Mouse (Mus musculus) embryo, embryonic 9.5 days (tissue): ENCODE results near the gene Tmem56.

ENCODE experiments used
- DNase-seq: peaks from one replicate; pipeline ENCODE4 v3.0.0-alpha.2; 2017; ENCODE audit errors: extremely low spot score

Tmem56 gene

GRCm38 (mm10) chr3:121169092-121169942, 113.6 kb downstream of the Tmem56 start:
- no peak for DNase-seq

- DNase-seq, result no peak
Measured at GRCm38 (mm10) chr3:121168581-121168980, 114.3 kb downstream of the Tmem56 start.

DNA sequence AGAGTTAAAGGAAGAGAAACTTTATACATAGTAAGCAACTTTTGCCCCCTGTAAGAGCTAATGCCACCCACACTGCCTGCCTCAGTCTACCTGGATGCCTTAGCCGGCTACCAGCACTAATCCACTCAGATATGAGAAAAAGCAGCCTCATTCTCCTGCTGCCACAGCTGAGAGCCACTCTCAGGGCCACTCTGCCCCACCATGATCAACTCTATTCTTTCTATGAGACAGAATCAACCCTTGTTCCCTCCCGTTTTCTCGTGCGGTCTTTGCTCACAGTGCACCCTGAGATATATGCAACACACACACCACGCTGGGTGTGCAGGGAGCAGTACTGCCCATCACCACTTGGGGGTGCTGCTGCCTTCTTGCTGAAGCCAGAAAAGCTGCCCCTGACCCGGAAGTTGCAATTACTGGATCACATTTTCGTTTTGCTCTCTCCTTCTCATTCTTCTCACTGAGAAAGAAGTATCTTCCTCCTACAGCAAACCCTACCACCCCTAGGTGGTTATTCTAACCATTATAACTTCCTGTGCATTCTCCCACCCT, 119.6 kb downstream of the Tmem56 start:
- DNase-seq, result peak; percentile 75

- DNase-seq, result no peak
Measured at GRCm38 (mm10) chr3:121161661-121162060, 121.2 kb downstream of the Tmem56 start.

DNA sequence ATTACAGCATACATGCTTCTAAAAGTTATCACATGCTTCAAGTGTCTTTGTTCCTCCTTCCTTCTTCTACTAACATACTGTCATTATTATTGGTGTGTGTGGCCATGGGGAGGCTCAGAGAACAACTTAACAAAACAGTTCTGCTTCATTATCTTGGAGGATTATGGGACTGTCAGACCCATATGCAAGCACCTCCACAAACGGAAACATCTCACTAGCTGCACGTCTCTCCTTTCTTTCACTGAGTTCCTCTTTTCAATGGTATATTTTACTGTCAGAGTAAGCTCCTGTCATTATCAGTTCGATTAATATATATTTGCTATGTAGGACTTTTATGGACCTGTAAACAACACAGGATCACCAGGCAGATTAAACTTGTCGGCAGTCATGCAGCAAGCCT, 122.5 kb downstream of the Tmem56 start:
- no peak for DNase-seq

DNA sequence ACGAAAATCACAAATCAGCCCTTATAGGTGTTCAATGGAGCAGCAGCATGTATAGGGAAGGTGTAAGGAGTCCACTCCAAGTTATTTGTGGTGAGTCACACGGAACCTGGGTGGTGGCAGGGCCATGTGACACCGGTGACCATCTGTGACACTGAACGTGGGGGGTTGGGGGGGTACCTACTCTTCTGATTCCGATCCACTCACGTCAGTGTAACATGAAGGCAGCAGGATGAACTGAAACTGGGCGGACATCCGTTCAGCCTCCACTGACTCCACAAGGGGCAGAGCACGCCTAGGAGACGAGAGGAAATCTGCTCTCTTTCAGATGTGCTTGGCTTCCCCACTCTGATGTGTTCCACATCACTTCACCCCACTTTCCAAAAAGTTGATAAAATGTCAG, 123.3 kb downstream of the Tmem56 start:
- DNase-seq, result no peak

GRCm38 (mm10) chr3:121158901-121159351, 124.0 kb downstream of the Tmem56 start:
- DNase-seq, result no peak

- no peak for DNase-seq
Measured at GRCm38 (mm10) chr3:121157546-121158330, 125.2 kb downstream of the Tmem56 start.

GRCm38 (mm10) chr3:121156451-121157186, 126.3 kb downstream of the Tmem56 start:
- DNase-seq, result no peak

DNA sequence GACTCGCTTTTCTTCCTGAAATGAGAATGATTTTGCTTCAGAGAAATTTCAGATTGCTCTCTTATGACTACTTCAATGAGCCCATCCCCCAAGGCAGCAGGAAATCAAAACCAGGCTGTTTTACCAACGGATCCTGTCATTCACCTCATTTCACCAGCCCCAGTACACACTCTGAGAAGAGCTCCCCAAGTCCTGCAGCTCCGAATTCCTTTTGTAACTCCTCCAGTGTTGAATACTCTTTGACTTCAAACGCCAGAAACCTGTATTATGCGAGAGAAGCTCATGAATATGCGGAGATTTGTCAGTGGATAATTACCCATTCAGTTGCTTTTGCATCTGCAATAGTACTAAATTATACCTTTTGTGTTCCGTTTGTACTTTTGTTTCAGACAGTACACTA, 126.9 kb downstream of the Tmem56 start:
- DNase-seq, result no peak
